Mouse (Mus musculus) urinary bladder, adult 2 months (tissue): Measurements from ENCODE around the gene Mycl. TPM values are rescaled to one million over a fixed set of nuclear protein-coding genes. Genes with fewer than 3 reads are reported as not detected.

Experiments
- DNase-seq: peaks from one replicate; pipeline ENCODE4 v3.0.0; 2022; ENCODE audit warnings: low spot score
- polyA plus RNA-seq: library from polyadenylated mRNA; depleted of rRNA; stranded (reverse); fragments of >200 nt; gene quantifications from 2 replicates; pipeline ENCODE4 v1.2.3, GENCODE M21; 2012; rRNA removed

Mycl gene
- polyA plus RNA-seq, 1 experiment = 53.6 TPM

GRCm38 (mm10) chr4:123016451-123016957, 21.1 kb downstream of the Mycl start, which contains the start of gene Trit1:
Gene Trit1, plus strand, starts transcription at chr4:123016597.
- DNase-seq = peak; percentile 87

GRCm38 (mm10) chr4:123021591-123021990, 26.1 kb downstream of the Mycl start:
- DNase-seq = no peak

DNA sequence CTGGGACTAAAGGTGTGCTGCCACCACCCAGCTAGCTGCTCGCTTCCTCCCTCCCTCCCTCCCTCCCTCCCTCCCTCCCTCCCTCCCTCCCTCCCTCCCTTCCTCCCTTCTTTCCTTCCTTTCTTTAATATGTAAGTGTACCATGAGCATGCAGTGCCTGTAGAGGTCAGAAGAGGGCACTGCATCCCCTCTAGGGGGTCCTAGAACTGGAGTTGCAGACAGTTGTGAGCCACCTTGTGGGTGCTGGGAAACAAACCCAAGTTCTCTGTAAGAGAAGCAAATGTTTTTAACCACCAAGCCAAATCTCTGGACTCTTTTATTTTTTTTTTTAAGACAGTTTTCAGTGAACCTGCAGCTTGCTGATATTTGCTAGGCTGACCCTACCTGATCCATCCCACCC, 27.4 kb downstream of the Mycl start:
- DNase-seq = no peak

DNA sequence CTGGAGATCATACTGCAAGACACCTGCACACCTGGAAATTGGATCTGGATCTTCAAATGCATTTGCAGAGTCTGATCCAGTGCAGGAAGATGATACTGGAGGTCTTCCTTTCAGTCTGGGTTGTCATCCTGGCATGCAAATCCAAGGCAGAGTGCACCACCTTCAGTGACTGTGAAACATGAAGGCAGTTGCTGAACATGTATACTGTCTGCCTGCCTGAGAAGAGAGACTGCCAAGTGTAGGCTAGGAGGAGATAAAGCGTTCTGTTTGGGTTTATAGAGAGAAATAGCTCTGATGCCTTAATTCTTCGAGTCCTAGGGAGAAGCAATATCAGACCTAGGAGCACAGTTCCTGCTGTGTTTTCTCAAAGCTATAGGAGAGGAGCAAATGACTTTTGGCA, 30.0 kb downstream of the Mycl start:
- no peak for DNase-seq

DNA sequence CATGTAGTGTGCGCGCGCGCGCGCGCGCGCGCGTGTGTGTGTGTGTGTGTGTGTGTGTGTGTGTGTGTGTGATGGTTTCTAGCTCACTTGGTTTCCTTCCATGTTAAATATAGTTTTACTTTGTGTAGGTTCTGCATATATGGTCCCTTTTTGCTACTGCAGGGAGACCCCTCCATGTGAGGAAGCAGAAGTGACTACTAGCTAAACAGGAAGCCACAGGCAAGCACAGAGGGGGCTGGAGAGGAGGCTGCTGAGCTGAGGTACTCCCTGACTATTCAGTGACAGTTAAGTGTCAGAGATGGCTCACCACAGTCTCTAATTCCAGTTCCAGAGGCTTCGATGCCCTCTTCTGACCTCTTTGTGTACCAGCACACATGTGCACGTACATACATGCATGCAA, 30.7 kb downstream of the Mycl start:
- no peak for DNase-seq

DNA sequence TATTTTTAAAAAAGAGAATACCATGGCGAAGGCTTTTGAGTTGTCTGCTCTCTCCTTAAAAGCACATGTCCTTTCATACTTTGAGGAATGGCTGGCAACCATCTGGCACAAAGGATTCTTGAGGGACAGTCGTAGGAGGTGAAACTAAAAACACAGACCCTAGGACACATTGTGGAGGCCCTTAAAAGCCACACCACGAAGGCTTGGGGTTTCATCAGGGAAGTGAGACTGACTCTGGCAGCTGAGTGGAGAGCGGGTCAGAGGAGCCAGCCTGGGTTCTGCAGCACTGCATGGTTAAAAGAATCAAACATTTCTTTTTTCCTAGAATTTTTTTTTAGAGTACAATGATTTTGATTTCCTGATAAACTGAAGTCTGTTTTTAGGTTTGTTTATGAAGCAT, 31.1 kb downstream of the Mycl start:
- DNase-seq = no peak

GRCm38 (mm10) chr4:123034841-123035240, 39.4 kb downstream of the Mycl start:
- DNase-seq = no peak

DNA sequence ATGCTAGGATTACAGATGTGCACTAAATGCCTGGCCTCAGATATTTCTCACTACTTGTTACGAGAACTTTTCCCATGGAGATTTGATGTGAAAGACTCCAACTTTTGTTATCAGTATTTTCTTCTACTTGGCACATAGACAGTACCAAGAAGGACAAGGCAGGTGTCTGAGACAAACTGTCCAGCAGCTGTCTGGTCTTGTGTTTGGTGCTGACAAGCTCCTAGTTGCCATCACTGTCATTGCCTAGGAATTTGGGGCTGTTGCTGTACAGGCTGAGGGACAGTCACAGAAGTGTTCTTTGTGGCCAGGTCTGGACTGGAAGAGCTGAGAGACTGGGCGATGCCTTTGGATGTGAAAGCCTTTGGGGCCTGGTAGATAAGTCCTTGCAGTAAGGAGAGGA, 40.2 kb downstream of the Mycl start:
- DNase-seq = no peak

- DNase-seq = no peak
Measured at GRCm38 (mm10) chr4:123036710-123037109, 41.3 kb downstream of the Mycl start.

- DNase-seq = no peak
Measured at GRCm38 (mm10) chr4:123041131-123041530, 45.7 kb downstream of the Mycl start.

DNA sequence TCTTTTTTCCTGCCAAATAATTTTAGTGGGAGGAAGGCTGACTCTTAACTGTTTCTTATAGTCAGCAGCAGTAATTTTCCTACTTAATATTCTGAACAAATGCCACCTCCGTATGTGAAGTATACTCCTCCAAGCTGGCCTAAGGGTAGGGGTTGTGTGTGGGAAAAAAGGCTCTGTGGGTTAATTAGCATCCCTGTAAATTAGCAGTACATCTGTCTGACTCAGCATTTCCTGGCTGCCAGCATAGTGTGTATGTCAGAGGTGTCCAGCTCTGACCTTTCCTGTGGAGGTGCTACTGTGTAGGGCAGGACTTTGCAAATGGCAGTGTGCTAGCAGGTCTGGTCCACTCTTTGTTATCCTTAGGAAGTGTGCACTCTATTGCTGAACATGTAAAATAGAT, 48.4 kb downstream of the Mycl start:
- DNase-seq = no peak

GRCm38 (mm10) chr4:123044842-123045241, 49.4 kb downstream of the Mycl start:
- no peak for DNase-seq

DNA sequence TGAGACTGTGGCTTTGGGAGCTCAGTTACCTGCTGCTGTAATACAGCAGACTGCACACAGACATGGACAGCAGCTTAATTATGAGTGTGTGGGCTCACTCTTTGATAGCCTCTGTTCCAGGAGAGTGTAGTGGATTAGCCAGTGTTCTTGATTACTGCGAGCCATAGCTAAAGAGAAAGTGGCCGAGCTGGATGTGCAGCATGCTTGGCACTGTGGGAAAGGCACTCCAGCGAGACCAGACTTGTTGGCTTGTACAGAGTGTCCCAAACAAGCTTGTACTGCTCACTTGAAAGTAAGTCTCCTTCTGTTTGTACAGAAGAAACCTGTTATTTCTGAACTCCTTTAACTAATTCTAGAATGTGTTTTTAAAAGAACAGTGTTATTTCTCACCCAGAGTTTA, 50.8 kb downstream of the Mycl start:
- no peak for DNase-seq

DNA sequence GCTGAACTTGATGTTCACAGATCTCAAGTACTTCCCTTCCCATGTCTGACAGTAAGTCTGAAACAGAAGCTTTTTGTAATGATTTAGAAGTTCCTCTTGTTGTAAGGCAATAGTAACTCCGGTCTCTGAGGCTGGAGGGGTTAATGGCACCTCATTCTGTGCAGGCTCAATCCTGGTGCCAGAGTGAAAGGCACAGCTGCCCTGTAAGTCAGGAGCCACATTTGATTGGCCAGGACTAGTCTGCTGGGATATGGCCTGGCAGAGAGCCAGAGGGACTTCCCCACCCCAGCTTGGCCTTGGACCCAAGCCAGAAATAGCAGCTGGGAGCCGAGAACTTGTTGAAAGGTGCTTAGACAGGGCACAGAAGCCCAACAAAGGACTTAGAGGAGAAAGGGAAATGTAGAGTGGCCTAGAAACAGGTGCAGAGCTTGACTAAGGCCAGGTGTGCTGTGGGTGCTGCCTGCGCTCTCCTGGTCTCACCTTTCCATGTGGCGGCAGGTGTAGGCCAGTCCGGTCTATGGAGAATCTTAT, 55.3 kb downstream of the Mycl start:
- peak; percentile 63 for DNase-seq

Other genes with a start within 250 kb of the Mycl start
- gene Ppt1, start 159.4 kb upstream of the Mycl start, polyA plus RNA-seq = 85.3 and 85.8 TPM in 2 replicates
- gene Cap1, start 109.6 kb upstream of the Mycl start, polyA plus RNA-seq = 129 and 179 TPM in 2 replicates
- gene Mfsd2a, start 34.5 kb upstream of the Mycl start, polyA plus RNA-seq = 3.7 and 5.0 TPM in 2 replicates
- 15.9 and 16.2 TPM in 2 replicates for gene Trit1, start 20.9 kb downstream of the Mycl start, polyA plus RNA-seq
- 0.74 and 1.3 TPM in 2 replicates for gene Bmp8b, start 109.5 kb downstream of the Mycl start, polyA plus RNA-seq
- 0.21 and 0.33 TPM in 2 replicates for gene Oxct2b, start 120.6 kb downstream of the Mycl start, polyA plus RNA-seq
- 35.6 and 35.8 TPM in 2 replicates for gene Ppie, start 144.3 kb downstream of the Mycl start, polyA plus RNA-seq
- 0.12 TPM in 2 replicates for gene Hpcal4, start 187.6 kb downstream of the Mycl start, polyA plus RNA-seq
- 0.04 and 0.22 TPM in 2 replicates for gene Nt5c1a, start 205.9 kb downstream of the Mycl start, polyA plus RNA-seq
- gene Heyl, start 237.9 kb downstream of the Mycl start, polyA plus RNA-seq = 2.0 and 3.3 TPM in 2 replicates